In the genomic region with DNA sequence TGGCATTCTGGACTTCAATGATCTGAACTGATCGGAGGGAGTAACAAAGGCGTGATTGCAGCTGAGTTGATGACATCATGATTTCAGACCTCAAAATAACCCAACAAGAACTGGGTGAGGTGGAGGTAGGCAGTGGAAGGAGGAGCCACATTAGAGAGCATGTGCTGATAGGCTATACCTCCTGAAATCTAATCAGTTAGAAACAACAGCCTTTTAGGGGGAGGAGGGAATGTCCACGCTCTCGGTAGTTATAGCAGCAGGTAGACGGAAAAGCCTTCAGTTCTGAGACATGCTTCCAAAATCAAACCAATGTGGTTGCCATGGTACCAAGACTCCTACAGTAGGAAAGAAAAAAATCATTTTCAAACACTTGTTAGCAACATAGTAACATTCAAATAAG, we compare ENCODE assay signal across 18 mouse cellular contexts. TPM values are rescaled to one million over a fixed set of nuclear protein-coding genes. Genes with fewer than 3 reads are reported as not detected.
A peak's percentile ranks its signal among the peaks of the same experiment; 100 is the strongest.
DNase-seq lines count a peak whose midpoint lies in the region; ATAC-seq lines count a peak whose summit lies in the region.
"Had no signal": no experiment of that assay in that cellular context is flagged by ENCODE, and none has a peak within 500 bp of the region (broad histone marks: within the 10 kb centered on the region; RNA-seq: fewer than 3 reads in every experiment).

No protein-coding gene starts in this region.

- peak overlapping the region; percentile 7; the same call in 1 of the 2 replicates for H3K4me2 ChIP-seq in heart, embryonic 14.5 days (ENCODE audit: low read length)
- H3K4me2 ChIP-seq: intestine, embryonic 15.5 days; limb, embryonic 12.5 days had no signal

- no peak for DNase-seq in heart, postnatal 14 days
- peak; percentile 34 for DNase-seq in right cerebral cortex, adult 18-20 months
- no peak for DNase-seq in right cerebral cortex, postnatal 14 days
- DNase-seq in left cerebral cortex, adult 8-10 months (ENCODE audit: low spot score in 2 of 2) = peak; percentile 8 to 54
- DNase-seq in thymus, postnatal 10 days (ENCODE audit: low spot score in 2 of 2) = no peak
- DNase-seq in thymus, postnatal 4 days = no peak
- no peak for DNase-seq in embryo, embryonic 10 days (ENCODE audit: low spot score)
- DNase-seq: adrenal gland, postnatal 14 days; B cell, adult 2 months; cerebellum, adult 8-10 months; heart, postnatal 36 days; kidney, postnatal 10 days; liver, postnatal 0 days; thymus, adult 18-20 months had no signal

- H3K27ac ChIP-seq in heart, embryonic 14.5 days (replicated peaks in 1 of 2; ENCODE audit: control insufficient read depth in 1 of 2, insufficient read depth in 1 of 2, low read depth in 2 of 2, low read length in 2 of 2) = no peak overlapping the region
- H3K27ac ChIP-seq: intestine, embryonic 15.5 days; limb, embryonic 12.5 days had no signal

- H3K27me3 ChIP-seq in heart, embryonic 14.5 days (ENCODE audit: control insufficient read depth, insufficient read depth, low read length) = no peaks in the 10 kb centered on the region
- H3K27me3 ChIP-seq: intestine, embryonic 15.5 days; limb, embryonic 12.5 days had no signal

- H3K36me3 ChIP-seq in heart, embryonic 14.5 days (ENCODE audit: control insufficient read depth, insufficient read depth, low read length) = no peaks in the 10 kb centered on the region
- H3K36me3 ChIP-seq: intestine, embryonic 15.5 days; limb, embryonic 12.5 days had no signal

- no peaks in the 10 kb centered on the region for H3K9me3 ChIP-seq in heart, embryonic 14.5 days (ENCODE audit: control insufficient read depth, low read length)
- H3K9me3 ChIP-seq: intestine, embryonic 15.5 days; limb, embryonic 12.5 days had no signal

- intact Hi-C loops in heart, postnatal 14 days (cut with DNase I) = no loop called here

- WGBS in heart, embryonic 14.5 days = 51% methylated on average over 5 of the region's 5 CpGs

- H3K4me3 ChIP-seq in heart, embryonic 14.5 days (ENCODE audit: control insufficient read depth in 1 of 2, insufficient read depth in 1 of 2, low read depth in 1 of 2, low read length in 2 of 2) = no peak overlapping the region
- H3K4me3 ChIP-seq: intestine, embryonic 15.5 days; limb, embryonic 12.5 days; myocyte had no signal

- no peaks in the 10 kb centered on the region; a peak in 1 of 4 replicates for H3K4me1 ChIP-seq in heart, embryonic 14.5 days (ENCODE audit: control insufficient read depth in 2 of 2, insufficient read depth in 2 of 2, low read length in 2 of 2)
- H3K4me1 ChIP-seq: intestine, embryonic 15.5 days; limb, embryonic 12.5 days had no signal

- no peak overlapping the region for H3K9ac ChIP-seq in heart, embryonic 14.5 days (ENCODE audit: low read length)
- H3K9ac ChIP-seq: intestine, embryonic 15.5 days; limb, embryonic 12.5 days; liver, postnatal 0 days had no signal

- no peak for ATAC-seq in heart, embryonic 14.5 days (ENCODE audit: insufficient number of reproducible peaks, insufficient read depth, low FRiP score, low read depth)
- ATAC-seq: intestine, embryonic 15.5 days; liver, postnatal 0 days had no signal

RNA-seq across cellular contexts. Expression of gene Ryr3, which starts 55.4 kb away (rescaled TPM):
- polyA plus RNA-seq in heart, embryonic 14.5 days (2014; fragmentation: Nextera tagmentation; extraction: Ambion mirVana) = 6.6 and 7.9 TPM in 2 replicates
- total RNA-seq in heart, postnatal 14 days (2021) = 1 to 10 TPM in 1 of 2 experiments, under 1 TPM in 1; 1.00 to 1.4 TPM
- 10 to 100 TPM; 35.9 to 40.1 (median 38.6) TPM for total RNA-seq in left cerebral cortex, adult 8-10 months (2022)
- polyA plus RNA-seq: liver, postnatal 0 days had no signal

Comparison
In these comparisons a context has a peak if more than half of its experiments do, and no peak if none do; other contexts are left out.
1. DNase-seq: peak in right cerebral cortex, adult 18-20 months (single experiment) and left cerebral cortex, adult 8-10 months (2 of 2); none in heart, postnatal 14 days (0 of 2), right cerebral cortex, postnatal 14 days (single experiment), thymus, postnatal 10 days (0 of 2), thymus, postnatal 4 days (single experiment) and embryo, embryonic 10 days (single experiment).
2. RNA of gene Ryr3, which starts 55.4 kb away (total RNA-seq): 35.9 to 40.1 TPM in left cerebral cortex, adult 8-10 months; 1.00 to 1.4 TPM in heart, postnatal 14 days; every median in the first group is over 10 times any median in the second.